Mouse (Mus musculus) stomach, embryonic 14.5 days (tissue): Measurements from ENCODE around the gene Ghr. TPM values are rescaled to one million over a fixed set of nuclear protein-coding genes. Genes with fewer than 3 reads are reported as not detected.
A peak's percentile ranks its signal among the peaks of the same experiment; 100 is the strongest.

Experiments used
- ATAC-seq: fragments of 200-750 bp; cut with Nextera tagmentation; 2 replicates; pipeline ENCODE4 v1.8.0; 2017; ENCODE audit warnings: low read depth, moderate TSS enrichment; ENCODE audit not compliant: insufficient number of reproducible peaks, insufficient read depth, low FRiP score
- H3K27ac ChIP-seq: fragments of 300-500 bp; sonication (generic); 2 replicates; pipeline ENCODE4 v1.5.1; 2014; ENCODE audit warnings: mild to moderate bottlenecking, low read length, moderate library complexity, mixed read lengths
- H3K27me3 ChIP-seq: fragments of 300-500 bp; sonication (generic); 2 replicates; pipeline ENCODE4 v1.6.1; 2014; ENCODE audit warnings: low read length, control low read depth, mixed read lengths; ENCODE audit not compliant: control insufficient read depth, insufficient read depth
- H3K36me3 ChIP-seq: fragments of 300-500 bp; sonication (generic); 2 replicates; pipeline ENCODE4 v1.6.1; 2014; ENCODE audit warnings: mild to moderate bottlenecking, control low read depth, low read length, moderate library complexity, mixed read lengths; ENCODE audit not compliant: control insufficient read depth, insufficient read depth
- H3K4me1 ChIP-seq: fragments of 300-500 bp; sonication (generic); 2 replicates; pipeline ENCODE4 v1.6.1; 2014; ENCODE audit warnings: low read length, control low read depth, mixed read lengths; ENCODE audit not compliant: control insufficient read depth, insufficient read depth
- H3K4me2 ChIP-seq: fragments of 300-500 bp; sonication (generic); replicated peaks from 2 replicates; pipeline ENCODE4 v1.6.1; 2014; ENCODE audit warnings: low read depth, low read length, control low read depth
- H3K4me3 ChIP-seq: fragments of 300-500 bp; sonication (generic); 2 replicates; pipeline ENCODE4 v1.5.1; 2014; ENCODE audit warnings: low read depth, low read length, control low read depth
- H3K9ac ChIP-seq: fragments of 300-500 bp; sonication (generic); replicated peaks from 2 replicates; pipeline ENCODE4 v1.6.1; 2014; ENCODE audit warnings: low read depth, mild to moderate bottlenecking, control low read depth, low read length, moderate library complexity, mixed read lengths
- H3K9me3 ChIP-seq: fragments of 300-500 bp; sonication (generic); 2 replicates; pipeline ENCODE4 v1.6.1; 2016; ENCODE audit warnings: low read depth, low read length, control low read depth; ENCODE audit not compliant: control insufficient read depth
- WGBS: fragments of 180-500 bp; shearing (Covaris S2); extraction: QIAGEN DNeasy Blood & Tissue Kit; methylation state at CpG from one replicate; pipeline ENCODE4 v1.1.7; 2014; 5-methylcytosine and 5-hydroxymethylcytosine counted together
- polyA plus RNA-seq: library from polyadenylated mRNA; unstranded; fragments of >200 nt; fragmentation: Nextera tagmentation; extraction: Ambion mirVana; gene quantifications from 2 replicates; pipeline ENCODE4 v1.2.1, GENCODE M21; 2014

The Ghr gene
- polyA plus RNA-seq, 1 experiment from 2014 or later: 149 TPM

- Histone ChIP-seq H3K4me3 (no peak overlapping the region), H3K9ac (no peak overlapping the region), H3K27me3 (no peaks in the 10 kb centered on the region), H3K4me1 (0 out of 2 replicates have a peak, but pooled peaks cover 8% of the 10 kb centered on the region), H3K27ac (peak overlapping the region; percentile 66; the same call in 1 of the 2 replicates), H3K9me3 (no peaks in the 10 kb centered on the region), H3K36me3 (no peaks in the 10 kb centered on the region), H3K4me2 (no peak overlapping the region)
- ATAC-seq: no peak
- 18% methylated on average over 6 of the region's 6 CpGs for WGBS
These were observed 201.9 kb downstream of the Ghr start for GRCm38 (mm10) chr15:3381413-3381812.

GRCm38 (mm10) chr15:3368261-3368832 lies 214.9 kb downstream of the Ghr start:
- H3K27ac ChIP-seq: no peak overlapping the region
- no peak overlapping the region for H3K4me3 ChIP-seq
- H3K9ac ChIP-seq: no peak overlapping the region
- 90% methylated on average over 2 of the region's 2 CpGs for WGBS
- no peak overlapping the region for H3K4me2 ChIP-seq
- no peaks in the 10 kb centered on the region for H3K36me3 ChIP-seq
- peaks cover 12% of the 10 kb centered on the region; the same call in 1 of the 2 replicates for H3K9me3 ChIP-seq
- no peaks in the 10 kb centered on the region for H3K27me3 ChIP-seq
- ATAC-seq: no peak
- no peaks in the 10 kb centered on the region for H3K4me1 ChIP-seq

GRCm38 (mm10) chr15:3356073-3356766 lies 227.1 kb downstream of the Ghr start:
- Histone ChIP-seq H3K27ac (no peak overlapping the region), H3K9me3 (no peaks in the 10 kb centered on the region), H3K9ac (no peak overlapping the region), H3K4me1 (no peaks in the 10 kb centered on the region), H3K4me2 (peak overlapping the region; percentile 29), H3K36me3 (no peaks in the 10 kb centered on the region), H3K27me3 (no peaks in the 10 kb centered on the region), H3K4me3 (no peak overlapping the region)
- no peak for ATAC-seq
- 54% methylated on average over 4 of the region's 4 CpGs for WGBS

DNA sequence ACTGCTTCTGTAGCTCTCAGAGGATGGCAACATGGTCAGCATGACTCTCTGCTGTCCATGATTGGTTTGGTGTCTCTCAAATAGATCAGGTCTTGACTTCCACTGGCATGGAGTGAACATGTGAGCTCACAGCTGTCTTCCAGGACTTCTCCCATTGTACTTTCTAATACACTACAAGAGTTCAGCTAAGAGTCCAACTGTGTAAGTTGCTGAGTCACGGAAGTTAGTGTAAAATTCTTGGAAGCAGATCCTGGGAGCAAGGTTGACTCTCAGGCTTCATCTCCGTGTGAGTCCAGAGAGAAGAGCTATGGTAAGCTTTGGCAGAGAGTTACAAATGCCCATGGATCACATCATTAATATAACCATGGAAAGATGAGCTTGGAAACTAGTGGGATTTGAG lies 229.6 kb downstream of the Ghr start:
- no peaks in the 10 kb centered on the region for H3K27me3 ChIP-seq
- no peak overlapping the region for H3K27ac ChIP-seq
- H3K36me3 ChIP-seq: no peaks in the 10 kb centered on the region
- H3K4me2 ChIP-seq: no peak overlapping the region
- no peaks in the 10 kb centered on the region for H3K9me3 ChIP-seq
- ATAC-seq: no peak
- 86% methylated on average over 2 of the region's 2 CpGs for WGBS
- H3K4me3 ChIP-seq: no peak overlapping the region
- H3K9ac ChIP-seq: no peak overlapping the region
- no peaks in the 10 kb centered on the region for H3K4me1 ChIP-seq

- 80% methylated on average over 6 of the region's 6 CpGs for WGBS
- Histone ChIP-seq H3K4me2 (no peak overlapping the region), H3K4me1 (no peaks in the 10 kb centered on the region), H3K36me3 (no peaks in the 10 kb centered on the region; the same call in none of the 2 replicates), H3K4me3 (no peak overlapping the region), H3K9me3 (no peaks in the 10 kb centered on the region), H3K27ac (no peak overlapping the region), H3K27me3 (no peaks in the 10 kb centered on the region), H3K9ac (no peak overlapping the region)
- ATAC-seq: no peak
These were observed 233.8 kb downstream of the Ghr start for GRCm38 (mm10) chr15:3349306-3350064.

DNA sequence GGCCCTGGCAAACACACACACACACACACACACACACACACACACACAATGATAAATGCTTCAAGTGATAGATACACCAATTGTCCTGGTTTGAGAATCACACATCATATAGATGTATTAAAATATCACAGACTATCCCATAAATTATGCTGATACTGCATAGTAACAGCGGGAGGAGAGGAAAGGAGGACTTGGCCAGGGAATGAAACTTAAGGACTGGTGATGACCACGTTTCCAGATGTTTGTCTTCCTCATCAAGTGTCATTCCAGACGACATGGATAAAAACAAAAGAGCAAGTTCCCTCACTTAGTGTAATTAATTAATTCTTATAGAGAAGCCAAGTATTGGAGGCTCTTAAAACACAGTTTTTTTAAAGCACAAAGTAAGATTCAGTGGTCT lies 236.6 kb downstream of the Ghr start:
- 53% methylated on average over 3 of the region's 3 CpGs for WGBS
- H3K9me3 ChIP-seq: no peaks in the 10 kb centered on the region
- no peak overlapping the region for H3K4me3 ChIP-seq
- peaks cover 7% of the 10 kb centered on the region for H3K36me3 ChIP-seq
- no peaks in the 10 kb centered on the region for H3K27me3 ChIP-seq
- H3K4me1 ChIP-seq: no peaks in the 10 kb centered on the region
- H3K27ac ChIP-seq: no peak overlapping the region
- no peak overlapping the region for H3K9ac ChIP-seq
- no peak overlapping the region for H3K4me2 ChIP-seq
- ATAC-seq: no peak

DNA sequence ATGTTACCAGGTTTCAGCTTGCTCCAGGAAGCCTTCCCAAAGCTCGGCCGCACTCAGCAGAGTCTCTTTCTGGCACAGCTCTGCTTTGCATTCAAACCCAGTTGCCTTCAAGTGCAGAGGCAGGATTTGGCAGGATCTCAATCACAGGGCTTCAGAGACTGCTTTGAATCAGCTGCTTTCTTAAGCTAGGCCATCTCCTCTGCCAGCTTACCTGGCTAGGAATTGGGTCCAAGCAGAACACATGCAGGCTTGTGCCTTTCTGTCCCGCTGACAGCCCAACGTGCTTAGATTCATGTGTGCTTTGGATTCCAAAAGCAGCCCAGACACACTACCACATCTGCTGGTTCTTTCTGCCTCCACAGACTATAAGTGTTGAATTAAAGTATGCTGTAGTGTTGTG lies 238.7 kb downstream of the Ghr start:
- no peak overlapping the region for H3K4me3 ChIP-seq
- H3K27me3 ChIP-seq: no peaks in the 10 kb centered on the region
- H3K4me1 ChIP-seq: no peaks in the 10 kb centered on the region
- H3K4me2 ChIP-seq: no peak overlapping the region
- H3K9ac ChIP-seq: no peak overlapping the region
- H3K9me3 ChIP-seq: no peaks in the 10 kb centered on the region
- H3K27ac ChIP-seq: no peak overlapping the region
- no peak for ATAC-seq
- H3K36me3 ChIP-seq: peaks cover 20% of the 10 kb centered on the region
- 92% methylated on average over 4 of the region's 4 CpGs for WGBS

GRCm38 (mm10) chr15:3341806-3342582 lies 241.3 kb downstream of the Ghr start:
- Histone ChIP-seq H3K9ac (no peak overlapping the region), H3K36me3 (peaks cover 32% of the 10 kb centered on the region), H3K4me3 (no peak overlapping the region), H3K27ac (no peak overlapping the region), H3K9me3 (peaks cover 4% of the 10 kb centered on the region; the same call in 1 of the 2 replicates), H3K4me2 (no peak overlapping the region), H3K27me3 (no peaks in the 10 kb centered on the region), H3K4me1 (no peaks in the 10 kb centered on the region)
- ATAC-seq: no peak
- WGBS: 83% methylated on average over 4 of the region's 4 CpGs
